Mouse (Mus musculus): ENCODE measurements at regions not wholly inside any gene's neighbourhood (a gene's known extent, or its start where the extent isn't known, plus 50 kb on each side); places are given as distances from the start of the nearest gene placed in this dataset.

GRCm38 (mm10) chr3:5077956-5078355, 672.6 kb upstream of the Gm8797 start:
- no peaks in the 10 kb centered on the region for H3K36me3 ChIP-seq
- H3K27ac ChIP-seq (replicated peaks) = no peak overlapping the region
- H3K4me3 ChIP-seq = no peak overlapping the region
- no peak overlapping the region for H3K4me2 ChIP-seq
- no peaks in the 10 kb centered on the region for H3K27me3 ChIP-seq (replicated peaks)
- no peak overlapping the region for H3K9ac ChIP-seq
- ATAC-seq (ENCODE audit: extremely low read depth, insufficient number of reproducible peaks, low FRiP score, low TSS enrichment) = no peak
- H3K4me1 ChIP-seq = no peaks in the 10 kb centered on the region
- 43% methylated on average over 2 of the region's 2 CpGs for WGBS
- no peaks in the 10 kb centered on the region; the same call in 1 of the 2 replicates for H3K9me3 ChIP-seq

GRCm38 (mm10) chr3:5086721-5087120, 663.9 kb upstream of the Gm8797 start:
- Histone ChIP-seq H3K9me3 (no peaks in the 10 kb centered on the region), H3K27ac (replicated peaks) (no peak overlapping the region), H3K4me3 (no peak overlapping the region), H3K4me1 (no peaks in the 10 kb centered on the region), H3K4me2 (no peak overlapping the region), H3K9ac (no peak overlapping the region), H3K27me3 (replicated peaks) (no peaks in the 10 kb centered on the region), H3K36me3 (no peaks in the 10 kb centered on the region)
- no peak for ATAC-seq (ENCODE audit: extremely low read depth, insufficient number of reproducible peaks, low FRiP score, low TSS enrichment)

- WGBS = 62% methylated on average over 1 of the region's 1 CpGs
- no peaks in the 10 kb centered on the region for H3K36me3 ChIP-seq
- H3K4me3 ChIP-seq = no peak overlapping the region
- ATAC-seq (ENCODE audit: extremely low read depth, insufficient number of reproducible peaks, low FRiP score, low TSS enrichment) = no peak
- no peak overlapping the region for H3K27ac ChIP-seq (replicated peaks)
- H3K9me3 ChIP-seq = no peaks in the 10 kb centered on the region
- H3K27me3 ChIP-seq (replicated peaks) = no peaks in the 10 kb centered on the region
- H3K4me1 ChIP-seq = no peaks in the 10 kb centered on the region
- H3K9ac ChIP-seq = no peak overlapping the region
- no peak overlapping the region for H3K4me2 ChIP-seq
Observed at GRCm38 (mm10) chr3:5088867-5089266, 661.7 kb upstream of the Gm8797 start.

DNA sequence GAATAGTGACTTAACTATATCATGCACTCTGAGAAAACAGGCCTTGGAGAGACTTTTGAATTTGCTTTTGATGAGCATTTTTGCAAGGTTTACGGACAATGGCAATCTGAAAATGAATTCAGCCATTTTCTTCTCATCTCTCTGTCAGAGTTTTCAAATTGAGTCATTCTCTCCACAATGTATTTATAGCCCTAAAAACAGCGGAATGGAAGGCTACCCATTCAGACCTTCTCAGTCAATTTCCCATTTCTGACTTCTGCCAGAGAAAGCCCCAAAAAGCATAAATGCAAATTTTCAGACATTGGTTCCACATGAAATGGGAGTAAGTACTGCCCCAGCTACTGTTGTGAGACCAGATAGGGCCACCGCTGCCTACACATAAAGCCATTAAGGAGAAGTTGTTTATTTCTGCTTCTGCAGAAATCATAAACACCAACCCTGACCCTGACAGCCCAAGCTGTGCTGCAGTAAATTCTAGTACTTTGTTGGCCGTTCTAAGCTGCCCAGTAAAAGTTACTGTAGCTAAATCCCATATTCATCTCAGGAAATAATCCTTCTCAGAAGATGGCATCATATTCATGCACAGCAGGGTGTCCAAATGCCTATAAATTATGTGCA, 661.1 kb upstream of the Gm8797 start:
- H3K4me2 ChIP-seq = no peak overlapping the region
- H3K27me3 ChIP-seq (replicated peaks) = no peaks in the 10 kb centered on the region
- H3K4me3 ChIP-seq = no peak overlapping the region
- 72% methylated on average over 4 of the region's 4 CpGs for WGBS
- no peaks in the 10 kb centered on the region for H3K36me3 ChIP-seq
- no peaks in the 10 kb centered on the region for H3K9me3 ChIP-seq
- H3K27ac ChIP-seq (replicated peaks) = no peak overlapping the region
- H3K4me1 ChIP-seq = no peaks in the 10 kb centered on the region
- no peak for ATAC-seq (ENCODE audit: extremely low read depth, insufficient number of reproducible peaks, low FRiP score, low TSS enrichment)
- H3K9ac ChIP-seq = no peak overlapping the region

DNA sequence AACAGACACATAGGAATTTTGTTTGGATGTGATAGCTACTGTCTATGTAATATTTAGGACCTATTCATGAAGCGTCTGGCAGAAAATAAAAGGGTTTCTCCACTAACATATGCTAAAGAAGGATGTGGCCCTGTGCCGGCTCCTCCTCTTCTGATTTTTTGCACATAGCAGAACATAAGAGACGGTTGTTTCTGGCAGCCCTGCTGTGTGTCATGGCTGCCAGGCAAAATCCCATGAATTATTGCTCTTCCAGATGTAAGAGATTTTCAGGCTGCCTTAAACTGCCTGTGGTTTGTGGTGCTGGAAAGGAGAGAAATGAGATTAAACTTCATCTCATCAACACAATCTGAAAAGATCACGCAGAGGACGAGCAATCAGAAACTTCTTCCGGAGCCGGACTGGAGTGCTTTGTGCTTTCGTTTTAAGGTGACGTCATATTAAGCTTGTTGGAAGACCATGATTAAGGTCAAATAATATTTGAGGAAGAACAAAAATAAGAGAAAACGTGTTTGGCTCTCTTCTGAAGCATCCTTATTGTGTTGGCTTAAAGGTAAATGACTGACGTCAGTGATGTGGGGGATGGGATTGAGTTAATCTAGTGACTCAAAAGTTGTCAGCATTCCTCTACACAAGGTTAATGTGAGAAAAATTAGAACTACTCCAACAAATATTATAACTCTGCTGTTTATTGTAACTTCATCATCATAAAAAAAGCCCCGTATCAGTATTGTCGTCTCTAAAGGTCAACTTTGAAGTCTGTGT, 660.3 kb upstream of the Gm8797 start:
- Histone ChIP-seq H3K27ac (replicated peaks) (no peak overlapping the region), H3K4me2 (0 out of 2 replicates have a peak overlapping the region, but pooled peaks have one; percentile 0), H3K27me3 (replicated peaks) (no peaks in the 10 kb centered on the region), H3K36me3 (no peaks in the 10 kb centered on the region), H3K4me3 (no peak overlapping the region), H3K4me1 (no peaks in the 10 kb centered on the region), H3K9ac (no peak overlapping the region), H3K9me3 (no peaks in the 10 kb centered on the region)
- 74% methylated on average over 13 of the region's 13 CpGs for WGBS
- no peak for ATAC-seq (ENCODE audit: extremely low read depth, insufficient number of reproducible peaks, low FRiP score, low TSS enrichment)

DNA sequence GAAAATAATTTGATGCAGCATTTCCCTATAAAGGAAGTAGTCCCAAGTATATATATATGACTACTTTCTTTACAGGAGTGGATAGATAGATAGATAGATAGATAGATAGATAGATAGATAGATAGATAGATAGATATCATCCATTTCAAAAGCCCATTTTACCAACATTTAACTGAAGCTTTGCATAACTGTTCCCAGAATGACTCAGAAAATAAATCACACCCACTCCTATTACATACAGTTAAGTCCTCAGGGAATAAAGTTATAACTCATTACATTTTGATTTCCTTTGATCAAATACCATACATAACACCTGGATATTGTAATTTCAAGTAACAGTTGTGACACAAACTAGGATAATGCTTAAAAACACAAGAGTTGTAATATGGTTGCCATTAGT, 659.6 kb upstream of the Gm8797 start:
- Histone ChIP-seq H3K9me3 (no peaks in the 10 kb centered on the region), H3K4me2 (no peak overlapping the region), H3K4me1 (no peaks in the 10 kb centered on the region), H3K27me3 (replicated peaks) (no peaks in the 10 kb centered on the region), H3K27ac (replicated peaks) (no peak overlapping the region), H3K9ac (no peak overlapping the region), H3K4me3 (no peak overlapping the region), H3K36me3 (no peaks in the 10 kb centered on the region)
- no peak for ATAC-seq (ENCODE audit: extremely low read depth, insufficient number of reproducible peaks, low FRiP score, low TSS enrichment)

Measured in heart, embryonic 13.5 days (tissue).